Mouse (Mus musculus) layer of hippocampus, adult 9-10 months (tissue): ENCODE data around the gene 4930402H24Rik.

ENCODE experiments used
- DNase-seq: peaks from one replicate; pipeline ENCODE4 v3.0.0; 2022; ENCODE audit warnings: low spot score

The 4930402H24Rik gene

DNA sequence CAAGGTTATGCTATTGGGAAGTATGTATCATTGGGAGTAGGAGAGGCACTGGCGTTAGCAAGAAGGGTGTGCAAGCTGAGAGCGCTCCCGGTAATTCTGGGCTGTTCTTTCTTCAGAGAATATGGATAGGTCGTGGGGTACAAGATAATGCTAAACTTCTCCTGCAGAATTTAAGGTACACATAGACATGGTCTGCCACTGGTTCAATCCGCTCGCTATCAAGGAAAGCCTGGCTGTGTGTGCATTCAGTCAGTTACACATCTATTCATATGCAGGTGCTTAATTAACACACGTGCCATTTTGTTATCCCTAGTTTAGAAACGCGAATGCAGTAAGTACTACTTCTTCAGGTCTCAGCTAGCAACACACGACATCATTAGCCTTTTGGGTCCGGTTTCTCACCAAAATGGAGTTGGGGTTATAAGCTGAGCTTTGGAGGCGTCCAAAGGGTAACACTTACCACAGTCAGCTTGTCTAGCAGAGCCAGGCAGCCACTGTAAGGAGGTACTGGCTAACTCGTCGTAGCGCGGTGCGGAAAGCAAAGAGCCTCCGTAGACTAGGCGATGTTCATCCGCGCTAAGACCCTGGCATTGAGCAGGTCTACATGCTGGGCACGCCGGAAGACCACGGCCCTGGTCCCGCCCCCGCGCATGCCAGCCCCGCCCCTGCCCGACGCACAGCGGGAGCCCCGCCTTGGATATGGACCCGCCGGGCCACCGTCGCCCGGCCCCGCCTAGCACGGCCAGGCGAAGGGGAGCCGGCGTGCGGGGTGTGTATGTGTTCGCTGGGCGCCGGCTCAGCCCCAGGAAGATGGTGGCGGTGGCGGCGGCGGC lies at the start of gene 4930402H24Rik, which contains the start of gene Atrn:
Gene 4930402H24Rik (minus strand): TSS at position 656 of the 833 bp plus-strand sequence.
Gene Atrn (plus strand): TSS at position 745 of the 833 bp plus-strand sequence.
- peak; percentile 57 for DNase-seq

DNA sequence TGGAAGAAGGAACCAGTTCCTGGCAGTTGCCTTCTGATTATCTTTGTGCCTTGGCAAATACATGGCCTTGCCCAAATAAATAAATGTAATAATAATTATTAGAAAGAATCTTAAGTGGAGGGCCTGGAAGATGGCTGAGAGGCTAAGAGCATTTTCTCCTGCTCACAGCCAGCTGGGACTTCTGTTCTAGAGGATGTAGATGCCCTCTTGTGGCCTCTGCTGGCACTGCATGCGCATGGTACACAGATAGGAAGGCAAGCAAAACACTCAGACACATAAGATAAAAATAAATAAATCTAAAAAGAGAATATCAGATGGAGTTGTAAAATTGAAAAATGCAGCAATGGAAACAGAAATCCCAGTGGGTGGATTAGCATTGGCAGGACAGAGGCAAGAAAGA lies 44.3 kb upstream of the 4930402H24Rik start:
- DNase-seq = peak; percentile 97

DNA sequence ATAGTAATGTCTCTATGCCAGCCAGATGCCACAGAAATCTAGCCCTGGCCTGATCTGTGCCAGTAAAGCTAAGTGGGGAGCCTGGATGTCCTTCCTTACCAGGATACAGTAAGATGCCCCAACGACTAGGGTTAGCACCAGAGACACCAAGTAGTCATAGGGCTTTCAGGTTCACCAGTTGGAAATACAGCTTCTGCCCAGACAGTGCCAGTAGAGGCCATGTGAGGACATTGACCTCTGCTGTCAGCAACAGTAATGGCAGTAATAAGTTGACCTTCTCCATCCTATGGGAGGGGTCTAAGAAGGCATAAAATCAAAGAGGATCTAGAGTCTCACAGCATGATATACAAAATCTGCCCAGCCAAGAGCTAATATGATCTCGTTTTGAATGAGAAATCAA lies 43.6 kb upstream of the 4930402H24Rik start:
- no peak for DNase-seq

DNA sequence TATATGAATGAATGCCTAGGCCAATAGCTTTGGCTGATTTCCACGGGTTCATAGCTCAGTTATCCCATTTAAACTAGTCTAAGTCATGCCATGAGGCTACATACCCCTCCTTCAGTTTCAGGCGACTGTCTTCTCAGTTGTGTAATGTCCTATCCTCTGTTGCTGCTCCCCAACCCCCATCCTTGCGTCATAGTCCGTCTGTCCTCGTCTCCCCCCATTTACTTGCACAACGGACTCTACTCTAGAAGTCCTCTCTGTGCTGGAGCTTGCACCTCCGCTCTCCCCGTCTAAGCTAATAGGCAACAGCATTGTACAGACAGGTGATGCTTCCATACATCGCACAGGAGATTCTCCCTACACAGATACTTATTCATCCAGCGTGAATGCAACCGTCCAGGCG lies 26.7 kb upstream of the 4930402H24Rik start:
- no peak for DNase-seq

DNA sequence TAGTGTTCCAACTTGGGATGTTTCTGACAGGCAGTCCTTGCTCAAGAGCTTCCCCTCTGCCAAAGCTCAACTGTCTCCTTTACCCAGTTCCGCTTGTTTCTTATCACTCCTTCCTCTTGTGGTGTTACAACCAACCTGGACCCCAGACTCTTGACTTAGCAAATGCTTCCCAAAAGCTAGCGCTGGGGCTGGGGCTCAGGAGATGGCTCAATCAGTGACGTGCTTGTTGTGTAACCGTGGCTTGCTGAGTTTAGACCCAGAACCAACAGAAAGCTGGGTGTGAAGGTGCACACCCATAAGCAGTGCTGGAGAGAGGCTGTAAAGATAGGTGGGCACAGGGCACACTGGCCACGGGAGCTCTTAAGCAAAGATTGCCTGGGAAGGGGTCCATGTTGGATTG lies 23.8 kb upstream of the 4930402H24Rik start:
- no peak for DNase-seq

DNA sequence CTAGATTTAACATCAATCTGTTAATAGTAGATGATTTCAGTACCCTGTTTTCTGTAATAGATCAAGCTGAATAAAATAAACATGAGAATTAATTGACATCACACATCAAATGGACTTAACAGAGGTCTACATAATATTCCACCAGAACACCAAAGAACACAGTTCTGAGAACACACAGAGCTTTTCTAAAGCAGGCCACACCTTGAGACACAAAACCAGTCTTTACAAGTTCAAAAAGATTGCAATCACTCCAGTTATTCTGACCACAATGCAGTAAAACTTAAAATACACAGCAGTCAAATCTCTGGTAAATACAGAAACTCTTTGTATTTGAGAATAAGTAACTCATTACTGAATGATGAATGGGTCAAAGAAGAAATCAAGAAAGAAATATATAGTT lies 22.3 kb upstream of the 4930402H24Rik start:
- DNase-seq = no peak

DNA sequence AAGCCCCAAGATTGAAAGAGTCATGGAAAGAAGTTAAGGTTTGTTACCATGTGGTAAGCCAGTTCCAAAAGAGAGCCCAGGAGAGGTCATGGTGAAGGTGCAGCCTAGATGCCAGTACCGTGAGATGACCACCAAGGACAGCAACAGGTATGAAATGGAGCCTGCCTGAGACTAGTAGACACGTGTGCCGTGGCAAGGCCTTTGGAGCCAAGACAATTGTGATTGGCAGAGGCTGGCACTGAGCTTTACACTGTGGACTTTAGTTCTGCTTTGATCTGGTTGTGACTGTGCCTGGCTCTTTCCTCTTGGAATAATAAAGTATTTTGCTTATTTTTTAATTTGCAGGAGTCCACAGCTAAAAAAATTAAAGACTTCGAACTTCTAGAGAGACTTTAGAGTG lies 21.8 kb upstream of the 4930402H24Rik start:
- no peak for DNase-seq

DNA sequence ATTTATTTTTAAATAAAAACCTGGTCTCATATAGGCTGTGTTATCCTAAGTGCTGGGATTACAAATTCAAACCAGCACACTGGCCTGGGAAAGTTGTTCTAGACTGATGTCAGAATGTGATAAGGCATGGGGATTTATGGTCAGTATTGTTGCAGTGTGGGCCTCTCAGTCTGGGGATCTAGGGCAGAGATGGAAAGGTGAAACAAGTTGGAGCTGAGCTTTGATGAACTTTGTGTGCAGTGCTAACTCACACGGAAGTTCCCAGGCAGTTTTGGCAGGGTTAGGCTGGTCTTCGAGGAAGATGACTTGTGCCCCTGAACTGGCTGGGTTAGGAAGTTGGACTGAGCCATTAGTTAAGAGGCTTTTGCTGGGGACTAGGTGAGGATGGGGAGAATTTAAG lies 18.7 kb upstream of the 4930402H24Rik start:
- DNase-seq = no peak

DNA sequence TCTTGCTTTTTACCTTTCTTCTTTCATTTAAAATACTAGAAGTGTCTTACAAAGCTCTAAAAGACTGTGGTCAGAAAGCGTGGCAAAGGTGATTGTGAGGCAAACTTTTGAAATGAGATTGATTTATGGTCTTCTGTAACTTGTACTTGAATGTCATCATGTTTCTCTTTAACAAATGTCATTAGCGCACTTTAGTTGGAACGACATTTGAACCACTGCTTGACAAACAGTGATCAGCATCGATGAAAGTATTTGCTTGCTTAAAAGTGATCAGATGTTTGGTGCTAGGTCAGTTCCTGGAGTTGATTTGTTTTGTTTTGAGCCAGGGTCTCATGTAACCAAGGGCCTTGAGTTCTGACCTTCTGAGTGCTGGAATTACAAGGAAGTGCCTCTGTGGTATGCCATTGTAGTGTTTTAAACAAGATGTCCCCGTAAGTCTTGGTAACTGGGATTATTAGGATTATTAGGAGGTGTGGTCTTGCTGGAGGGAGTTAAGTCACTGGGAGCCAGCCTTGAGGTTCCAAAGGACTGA lies 12.9 kb upstream of the 4930402H24Rik start:
- DNase-seq = no peak

DNA sequence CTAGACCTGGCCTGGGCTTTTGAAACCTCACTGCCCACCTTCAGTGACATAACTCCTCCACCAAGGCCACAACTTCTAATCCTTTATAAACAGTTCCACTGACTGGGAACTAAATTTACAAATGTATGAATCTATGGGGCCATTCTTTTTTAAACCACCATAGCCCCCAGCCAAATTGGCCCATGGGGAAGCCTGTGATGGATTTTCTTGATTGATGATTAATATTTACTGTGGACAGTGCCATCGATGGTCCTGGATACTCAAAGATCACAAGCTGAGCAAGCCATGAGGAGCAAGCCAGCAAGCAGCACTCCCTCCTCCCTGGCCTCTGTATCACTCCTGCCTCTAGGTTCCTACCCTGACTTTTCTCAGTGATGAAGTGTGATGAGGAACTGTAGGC lies 11.5 kb upstream of the 4930402H24Rik start:
- DNase-seq = no peak

DNA sequence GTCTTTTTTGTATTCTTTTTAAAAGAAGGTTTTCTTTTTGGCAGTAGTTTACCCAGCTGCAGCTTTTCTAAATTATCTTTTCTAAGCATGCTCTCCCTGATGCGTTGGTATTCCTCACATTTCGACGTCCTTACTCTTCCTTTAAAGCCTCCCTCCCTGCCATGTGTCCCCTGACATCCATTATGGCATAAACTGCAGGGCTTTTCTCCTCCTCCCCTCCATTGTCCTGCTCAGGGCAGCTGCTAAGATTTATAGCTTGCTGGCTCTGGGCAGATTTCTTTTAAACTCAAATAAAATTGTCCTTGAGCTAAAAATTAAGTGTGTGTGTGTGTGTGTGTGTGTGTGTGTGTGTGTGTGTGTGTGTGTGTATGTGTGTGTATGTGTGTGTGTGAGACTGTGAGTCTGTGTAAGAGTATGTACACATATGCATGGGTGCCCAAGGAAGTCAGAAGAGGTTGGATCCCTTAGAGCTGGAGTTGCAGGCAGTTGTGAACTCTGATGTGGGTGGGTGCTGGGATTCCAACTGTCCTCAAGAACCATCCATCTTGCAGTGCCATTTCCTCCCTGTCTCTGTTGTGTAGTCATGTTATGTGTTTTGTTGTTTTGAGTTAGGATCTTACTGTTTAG lies 10.4 kb upstream of the 4930402H24Rik start:
- DNase-seq = no peak

DNA sequence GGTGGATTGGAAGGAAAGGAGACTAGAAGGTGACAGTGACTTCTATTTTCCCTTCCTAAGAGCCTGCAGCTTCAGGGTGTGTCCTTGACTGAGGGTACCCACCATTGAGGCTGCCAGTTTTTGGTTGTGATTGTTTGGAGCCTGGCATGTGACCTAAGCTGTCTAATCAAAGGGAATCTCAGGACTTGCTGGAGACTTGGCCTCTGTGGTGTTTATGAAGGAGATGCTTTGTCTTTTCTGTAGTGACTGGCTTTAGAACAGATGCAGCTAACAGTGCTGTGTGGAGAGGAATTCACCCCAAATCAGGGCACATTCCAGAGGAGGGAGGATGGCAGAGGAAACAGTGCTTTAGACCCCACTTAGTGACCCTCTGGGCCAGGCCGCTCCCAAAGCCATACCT lies 8.7 kb upstream of the 4930402H24Rik start:
- DNase-seq = no peak

DNA sequence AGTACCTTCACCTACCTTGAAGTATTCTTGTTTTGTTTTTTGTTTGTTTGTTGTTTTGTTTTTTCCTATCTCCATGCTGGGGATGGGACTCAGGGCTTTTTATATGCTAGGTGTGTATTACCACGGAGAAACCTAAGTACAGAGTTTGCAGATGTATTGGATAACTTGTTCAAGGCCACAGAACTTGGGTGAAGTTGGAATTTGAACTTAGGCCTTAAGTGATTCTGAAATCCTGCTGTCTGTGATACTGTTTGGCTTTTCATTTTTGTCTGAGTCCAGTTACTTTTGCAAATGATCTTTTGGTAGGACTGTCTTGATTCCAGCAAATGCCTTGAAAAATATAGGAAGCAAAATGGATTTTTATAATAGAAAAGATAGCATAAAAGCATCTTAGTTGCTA lies 5.5 kb upstream of the 4930402H24Rik start:
- DNase-seq = no peak

DNA sequence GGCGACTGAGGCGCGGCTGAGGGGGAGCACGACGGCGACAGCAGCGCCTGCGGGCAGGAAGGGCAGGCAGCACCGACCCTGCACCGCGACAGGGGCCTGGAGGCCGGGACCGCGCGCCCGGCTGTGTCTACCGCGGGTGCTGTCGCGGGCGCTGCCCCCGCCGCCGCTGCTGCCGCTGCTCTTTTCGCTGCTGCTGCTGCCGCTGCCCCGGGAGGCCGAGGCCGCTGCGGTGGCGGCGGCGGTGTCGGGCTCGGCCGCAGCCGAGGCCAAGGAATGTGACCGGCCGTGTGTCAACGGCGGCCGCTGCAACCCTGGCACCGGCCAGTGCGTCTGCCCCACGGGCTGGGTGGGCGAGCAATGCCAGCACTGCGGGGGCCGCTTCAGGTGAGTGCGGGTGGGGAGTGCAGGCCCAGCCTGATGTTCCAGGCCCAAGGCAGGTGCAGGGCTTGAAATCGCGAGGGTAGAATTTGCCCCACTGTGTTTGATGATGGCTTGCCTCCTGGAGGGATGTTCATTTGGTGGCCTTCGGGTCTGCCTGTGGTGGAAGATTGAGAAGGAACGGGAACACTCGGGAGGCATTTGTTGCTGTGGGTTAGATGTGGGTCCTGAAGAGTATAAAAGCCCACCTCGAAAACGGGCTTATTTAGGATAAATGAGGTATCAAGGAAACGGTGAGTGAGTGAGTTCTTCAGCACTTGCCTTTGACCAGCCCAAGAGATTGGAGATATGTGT lies 544 bp upstream of the 4930402H24Rik start:
- DNase-seq = no peak

DNA sequence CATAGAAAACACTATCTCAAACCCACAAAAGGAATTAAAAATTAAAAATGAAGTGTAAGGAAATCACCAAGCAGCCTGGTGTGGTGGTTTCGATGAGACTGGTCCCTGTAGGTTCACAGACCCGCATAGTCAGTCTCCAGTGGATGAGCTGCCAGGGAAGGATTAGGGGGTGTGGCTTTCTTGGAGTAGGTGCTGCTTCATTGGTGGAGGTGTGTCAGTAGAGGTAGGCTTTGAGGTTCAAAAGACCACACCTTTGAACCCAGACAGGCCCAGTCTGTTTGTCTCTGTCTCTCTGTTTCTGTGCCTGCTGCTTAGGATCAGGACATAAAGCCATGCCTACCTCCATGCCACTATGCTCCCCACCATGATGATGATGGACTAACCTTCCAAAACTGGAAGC lies 7.4 kb downstream of the 4930402H24Rik start:
- DNase-seq = no peak

DNA sequence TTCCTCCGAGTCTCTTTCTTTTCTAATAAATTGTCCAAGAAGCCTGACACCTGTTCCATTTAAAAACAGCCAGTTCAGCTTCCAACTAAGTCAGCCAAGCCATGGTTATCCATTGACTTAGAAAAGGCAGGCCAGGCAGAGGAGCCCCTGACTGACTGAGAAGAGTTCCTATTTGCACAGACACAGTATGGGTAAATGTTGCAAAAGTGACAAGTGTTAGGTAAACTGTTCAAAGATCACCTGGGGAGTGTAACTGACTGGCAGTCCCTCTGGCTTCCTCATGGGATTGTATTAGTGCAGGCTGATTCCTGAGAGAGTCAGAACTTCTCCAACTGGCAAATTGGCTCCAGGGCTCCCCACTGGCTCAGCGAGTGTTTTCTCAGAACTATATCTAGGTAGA lies 8.3 kb downstream of the 4930402H24Rik start:
- no peak for DNase-seq

DNA sequence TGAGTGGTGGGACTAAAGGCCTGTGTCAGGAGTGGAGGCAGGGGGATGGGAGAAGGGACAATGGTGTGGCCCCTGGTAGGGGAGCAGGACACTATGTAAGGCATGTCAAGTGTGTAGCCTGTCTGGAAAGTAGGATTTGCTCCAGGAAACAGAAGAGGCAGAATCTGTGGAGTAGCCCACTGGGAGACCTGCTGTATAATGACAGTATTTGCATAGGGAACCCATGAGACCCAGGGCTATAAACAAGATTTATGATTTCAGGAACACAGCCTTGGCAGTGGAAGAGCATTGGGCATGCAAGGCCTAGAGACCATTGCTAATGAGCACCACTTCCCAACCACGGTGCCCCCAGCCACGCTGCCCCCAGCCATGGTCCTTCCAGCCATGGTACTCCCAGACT lies 9.3 kb downstream of the 4930402H24Rik start:
- no peak for DNase-seq

DNA sequence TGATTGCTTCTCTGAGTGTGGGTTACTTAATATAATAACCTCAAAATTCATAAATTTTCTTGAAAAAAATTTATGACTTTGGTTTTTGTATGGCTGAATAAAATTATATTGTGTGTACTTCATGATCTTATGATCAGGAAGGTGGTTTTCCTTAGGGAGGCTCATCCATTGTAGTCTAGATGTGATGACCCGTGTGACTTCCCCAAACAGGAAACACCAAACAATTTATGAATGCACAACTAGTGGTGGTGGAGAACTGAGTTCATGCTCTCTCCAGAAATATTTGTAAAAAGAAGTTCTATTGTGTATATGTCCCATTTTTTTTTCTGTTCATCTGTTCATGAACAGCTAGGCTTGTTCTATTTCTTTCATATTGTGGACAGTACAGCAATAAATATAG lies 18.8 kb downstream of the 4930402H24Rik start:
- DNase-seq = no peak

DNA sequence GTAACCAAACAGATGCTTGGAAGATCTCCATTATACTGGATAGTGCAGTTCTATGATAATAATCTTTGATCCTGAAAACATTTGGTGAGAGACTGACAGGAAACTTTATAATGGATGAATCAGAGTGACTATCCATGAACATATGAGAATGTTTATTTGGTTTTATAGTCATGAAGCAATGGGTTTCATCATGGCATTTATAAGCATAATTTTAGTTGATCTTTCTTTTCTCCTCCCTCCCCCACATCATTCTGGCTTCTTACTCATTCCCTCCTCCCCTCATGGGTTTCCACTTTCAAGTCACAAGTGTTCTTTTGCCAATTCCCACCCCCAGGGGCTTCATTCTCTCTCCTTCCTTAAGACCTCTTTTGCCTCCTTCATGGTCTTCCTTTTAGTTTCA lies 19.2 kb downstream of the 4930402H24Rik start:
- DNase-seq = no peak

DNA sequence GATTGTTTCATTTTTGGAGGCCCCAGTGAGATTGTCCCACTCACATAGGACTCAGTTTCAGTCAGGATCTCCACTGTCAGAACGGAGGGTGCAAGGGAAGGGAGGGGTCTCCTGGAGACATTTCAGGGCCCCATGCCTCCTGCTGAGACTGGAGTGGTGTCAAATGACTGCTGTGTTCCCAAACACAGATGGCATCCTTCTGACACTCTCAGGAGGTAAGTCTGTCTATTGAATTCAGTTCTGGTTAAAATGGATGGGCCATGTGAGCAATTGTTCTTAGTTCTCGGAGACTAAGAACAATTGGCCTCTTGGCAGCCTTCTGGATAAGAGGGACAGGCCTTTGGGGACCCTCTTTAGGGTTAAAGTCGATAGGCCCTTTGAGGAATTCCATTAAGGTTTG lies 28.8 kb downstream of the 4930402H24Rik start:
- no peak for DNase-seq

DNA sequence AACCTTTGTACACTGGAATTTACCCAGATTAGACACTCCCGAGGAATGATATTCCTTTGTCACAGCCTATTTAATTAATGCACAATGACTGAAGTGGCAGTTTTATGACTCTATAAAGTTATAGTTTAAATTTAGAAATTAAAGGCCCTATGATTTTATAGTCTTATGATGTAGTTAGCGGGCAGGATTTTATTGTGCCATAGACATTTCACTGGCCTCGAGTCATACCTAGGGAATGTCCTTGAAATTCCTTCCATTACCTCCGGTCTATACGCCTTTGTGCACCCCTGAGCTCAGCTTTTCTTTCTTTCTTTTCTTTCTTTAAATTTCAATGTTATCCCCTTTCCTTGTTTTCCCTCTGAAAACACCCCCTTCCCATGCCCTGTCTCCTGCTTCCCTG lies 35.3 kb downstream of the 4930402H24Rik start:
- DNase-seq = no peak

DNA sequence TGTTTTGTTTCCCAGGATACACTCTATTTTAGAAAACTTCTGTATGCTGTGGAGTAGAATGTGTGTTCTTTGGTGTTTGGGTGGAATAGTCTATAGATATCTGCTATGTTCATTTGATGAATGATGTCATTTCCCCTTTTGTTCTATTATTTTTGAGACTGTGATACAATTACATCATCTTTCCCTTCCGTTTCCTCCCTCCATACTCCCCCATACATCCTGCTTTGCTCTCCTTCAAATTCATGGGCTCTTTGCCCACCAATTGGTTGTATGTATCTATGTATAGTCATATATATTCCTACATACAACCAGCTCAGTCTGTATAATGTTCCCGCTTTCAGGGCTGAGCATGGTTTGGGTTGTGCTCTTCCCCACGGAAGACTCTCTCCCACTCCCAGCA lies 44.1 kb downstream of the 4930402H24Rik start:
- no peak for DNase-seq

DNA sequence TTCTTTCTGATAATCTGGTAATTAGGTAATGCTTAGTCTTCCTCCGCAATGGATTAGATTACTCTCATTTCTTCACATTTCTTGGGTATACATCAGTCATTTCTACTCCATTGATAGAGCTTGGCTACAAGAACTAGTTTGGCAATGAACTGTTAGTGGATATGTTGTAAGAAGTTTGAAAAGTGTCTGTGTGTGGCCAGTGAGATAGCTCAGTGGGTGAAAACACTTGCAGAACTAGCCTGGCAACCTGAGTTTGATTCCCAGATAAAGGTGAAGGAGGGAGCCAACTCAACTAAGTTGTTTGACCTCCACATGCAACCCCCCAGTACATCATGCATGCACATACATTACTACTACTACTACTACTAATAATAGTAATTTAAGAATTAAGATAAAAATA lies 53.2 kb downstream of the 4930402H24Rik start:
- no peak for DNase-seq
